15 mouse cellular contexts compared by ENCODE assay signal in genomic region chr3:105504272-105504671, GRCm38 (mm10). TPM values are rescaled to one million over a fixed set of nuclear protein-coding genes. Genes with fewer than 3 reads are reported as not detected.
"Had no signal": no experiment of that assay in that cellular context is flagged by ENCODE, and none has a peak within 500 bp of the region (broad histone marks: within the 10 kb centered on the region; RNA-seq: fewer than 3 reads in every experiment).

No protein-coding gene starts in this region.

- H3K4me1 ChIP-seq: limb, embryonic 15.5 days; liver, embryonic 13.5 days; stomach, embryonic 15.5 days had no signal

- H3K4me3 ChIP-seq: limb, embryonic 15.5 days; liver, embryonic 13.5 days; midbrain, embryonic 15.5 days; neural tube, embryonic 12.5 days; stomach, embryonic 15.5 days had no signal

- H3K9ac ChIP-seq: limb, embryonic 15.5 days; liver, embryonic 13.5 days; liver, postnatal 0 days; midbrain, embryonic 15.5 days; neural tube, embryonic 12.5 days; stomach, embryonic 15.5 days had no signal

- H3K36me3 ChIP-seq: limb, embryonic 15.5 days; liver, embryonic 13.5 days; midbrain, embryonic 15.5 days; neural tube, embryonic 12.5 days; stomach, embryonic 15.5 days had no signal

- DNase-seq: kidney, adult 9 months; layer of hippocampus, adult 9-11 months; liver, embryonic 13.5 days; liver, postnatal 0 days; lung, postnatal 36 days; right cerebral cortex, postnatal 14 days; thymus, adult 18-20 months; thymus, postnatal 14 days had no signal

- H3K27ac ChIP-seq: kidney, postnatal 0 days; limb, embryonic 15.5 days; liver, embryonic 13.5 days; neural tube, embryonic 12.5 days; stomach, embryonic 15.5 days had no signal

- H3K4me2 ChIP-seq: limb, embryonic 15.5 days; liver, embryonic 13.5 days; midbrain, embryonic 15.5 days; neural tube, embryonic 12.5 days; stomach, embryonic 15.5 days had no signal

- H3K9me3 ChIP-seq: limb, embryonic 15.5 days; liver, embryonic 13.5 days; midbrain, embryonic 15.5 days; neural tube, embryonic 12.5 days; stomach, embryonic 15.5 days had no signal

- ATAC-seq: liver, postnatal 0 days; midbrain, embryonic 15.5 days had no signal

- H3K27me3 ChIP-seq: limb, embryonic 15.5 days; liver, embryonic 13.5 days; midbrain, embryonic 15.5 days; neural tube, embryonic 12.5 days; stomach, embryonic 15.5 days had no signal

RNA-seq across cellular contexts. Expression of gene Kcnd3, which starts 52.1 kb away (rescaled TPM):
- total RNA-seq: monocyte, adult 5-6 weeks; neutrophil, adult 5-6 weeks had no signal
